Mouse (Mus musculus): Measurements from ENCODE around the gene Unk. TPM values are rescaled to one million over a fixed set of nuclear protein-coding genes. Genes with fewer than 3 reads are reported as not detected.
A peak's percentile ranks its signal among the peaks of the same experiment; 100 is the strongest.
"Not testable (repeated sequence)": the region's sequence is repeated elsewhere in the genome, so short reads cannot be mapped to it uniquely, and the experiment has no call there.

Gene Unk
- total RNA-seq, 2 experiments from 2014 or later = 18.9 to 27.0 TPM

DNA sequence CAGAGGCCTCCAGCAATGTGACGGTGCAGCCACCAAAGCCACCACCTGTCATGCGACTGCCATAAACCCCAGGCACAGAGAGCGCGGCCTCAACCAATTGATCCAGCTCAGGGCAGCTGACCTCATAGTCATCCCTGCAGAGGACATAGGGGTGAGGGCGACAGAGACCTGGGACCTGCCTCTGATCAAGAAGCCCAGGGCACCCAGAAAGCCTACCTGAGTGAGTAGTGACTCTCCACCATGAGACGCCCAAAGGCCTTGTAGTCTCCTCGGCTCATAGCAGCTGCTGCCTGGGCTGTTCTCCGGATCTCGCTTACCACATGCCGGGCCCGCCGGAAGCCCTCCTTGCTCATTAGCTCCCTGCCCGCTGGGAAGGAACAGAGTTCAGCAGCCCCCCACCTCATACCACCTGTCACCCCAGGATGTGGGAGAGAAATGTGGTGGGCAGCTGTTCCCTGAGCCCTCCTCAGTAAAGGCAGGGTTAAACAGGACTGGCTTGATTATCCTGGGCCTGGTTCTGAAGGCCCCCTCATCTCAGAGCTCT is 21.2 kb upstream of the Unk start:
- no peak for DNase-seq (ENCODE audit: low spot score in 2 of 2)
- intact Hi-C loops (cut with DNase I) = no loop called here

DNA sequence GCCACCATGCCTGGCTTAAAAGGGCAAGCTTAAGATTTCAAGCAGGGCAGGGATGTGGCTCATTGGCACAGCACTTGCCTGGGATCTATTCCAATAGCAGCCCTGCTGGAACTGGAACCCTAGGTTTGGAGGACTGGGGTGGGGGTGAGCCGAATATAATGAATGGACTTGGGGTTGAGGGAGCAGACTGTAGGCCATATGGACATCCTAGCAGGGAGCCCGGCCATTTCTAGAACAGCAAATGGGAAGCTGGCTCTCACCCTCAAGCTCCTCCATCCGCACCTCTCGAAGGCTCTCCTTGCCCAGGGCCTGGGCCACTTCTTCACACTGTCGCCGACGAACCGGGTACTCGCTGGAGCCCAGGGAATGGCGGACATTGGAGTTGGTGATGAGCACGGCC is 20.5 kb upstream of the Unk start:
- intact Hi-C loops (cut with DNase I) = no loop called here
- no peak for DNase-seq (ENCODE audit: low spot score in 2 of 2)

DNA sequence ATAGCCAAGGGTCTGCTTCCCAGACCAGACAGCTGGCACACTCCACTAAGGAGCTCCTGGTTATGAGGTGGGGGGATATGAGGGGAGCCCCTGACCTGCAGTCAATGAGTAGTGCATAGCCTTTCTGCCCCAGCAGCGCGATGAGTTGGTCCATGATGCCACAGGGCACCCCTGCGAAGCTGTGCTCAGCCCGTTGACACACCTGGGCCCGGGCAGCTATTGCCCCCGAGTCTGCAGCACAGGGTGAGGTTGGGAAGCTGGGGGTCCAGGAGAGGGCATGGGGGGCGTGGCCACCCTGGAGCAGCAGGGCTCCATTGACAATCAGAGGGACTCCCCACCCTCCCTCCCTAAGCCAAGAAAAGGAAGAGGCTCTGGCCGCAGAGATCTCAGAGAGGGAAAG is 20.0 kb upstream of the Unk start:
- no peak for DNase-seq (ENCODE audit: low spot score in 2 of 2)
- intact Hi-C loops (cut with DNase I) = no loop called here

DNA sequence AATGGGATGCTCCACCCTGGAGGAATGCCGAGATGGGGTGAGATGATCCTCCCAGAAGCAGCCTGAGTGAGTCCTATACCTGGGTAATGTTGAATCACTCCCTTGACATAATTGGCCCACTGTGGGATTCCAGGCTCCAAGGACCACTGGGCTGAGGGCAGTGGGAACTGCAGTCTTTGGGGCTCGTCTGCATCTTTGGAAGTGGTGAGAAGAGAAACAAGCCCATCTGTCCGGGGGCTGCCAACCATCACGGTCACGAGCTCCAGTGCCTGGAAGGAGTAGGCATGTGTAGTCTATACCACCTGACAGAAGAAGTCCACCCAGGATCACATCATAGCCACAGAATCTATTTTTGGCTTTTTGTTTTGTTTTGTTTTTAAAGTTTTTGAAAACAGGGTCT is 19.2 kb upstream of the Unk start:
- intact Hi-C loops (cut with DNase I) = no loop called here
- no peak for DNase-seq (ENCODE audit: low spot score in 2 of 2)

DNA sequence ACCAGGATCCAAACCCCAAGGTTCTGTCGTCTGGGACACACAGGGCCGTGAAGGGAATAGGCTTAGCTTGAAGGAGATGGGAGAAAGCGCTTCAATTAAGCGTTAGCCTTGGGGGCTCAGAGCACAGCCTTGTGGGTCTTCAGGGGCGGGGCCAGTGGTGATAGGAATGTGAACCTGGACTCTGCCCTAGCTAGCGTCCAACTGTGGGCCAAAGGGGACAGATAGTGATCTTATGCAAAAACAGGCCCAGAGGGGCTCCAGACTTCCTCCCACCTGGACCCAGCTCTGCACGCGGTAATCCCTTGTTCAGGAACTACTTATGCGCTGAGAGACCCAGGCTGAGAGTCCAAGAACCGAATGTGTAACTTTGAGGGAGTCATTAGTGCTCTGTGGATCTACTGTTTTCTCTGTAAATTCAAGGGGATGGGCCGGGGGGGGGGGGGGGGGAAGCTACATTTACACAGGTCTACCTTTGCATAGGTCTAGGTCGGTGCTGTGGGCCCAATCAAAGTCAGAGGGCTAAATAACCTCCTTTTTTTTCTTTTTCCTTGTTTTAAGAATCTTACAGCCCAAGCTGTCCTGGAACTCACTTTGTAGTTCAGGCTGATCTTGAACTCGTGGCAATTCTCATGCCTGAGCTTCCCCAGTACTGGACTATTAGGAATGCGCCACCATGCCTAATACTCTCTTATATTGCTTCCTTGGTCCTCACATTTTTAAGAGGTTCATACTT is 18.4 kb upstream of the Unk start:
- DNase-seq (ENCODE audit: low spot score in 2 of 2) = no peak
- intact Hi-C loops (cut with DNase I) = no loop called here

DNA sequence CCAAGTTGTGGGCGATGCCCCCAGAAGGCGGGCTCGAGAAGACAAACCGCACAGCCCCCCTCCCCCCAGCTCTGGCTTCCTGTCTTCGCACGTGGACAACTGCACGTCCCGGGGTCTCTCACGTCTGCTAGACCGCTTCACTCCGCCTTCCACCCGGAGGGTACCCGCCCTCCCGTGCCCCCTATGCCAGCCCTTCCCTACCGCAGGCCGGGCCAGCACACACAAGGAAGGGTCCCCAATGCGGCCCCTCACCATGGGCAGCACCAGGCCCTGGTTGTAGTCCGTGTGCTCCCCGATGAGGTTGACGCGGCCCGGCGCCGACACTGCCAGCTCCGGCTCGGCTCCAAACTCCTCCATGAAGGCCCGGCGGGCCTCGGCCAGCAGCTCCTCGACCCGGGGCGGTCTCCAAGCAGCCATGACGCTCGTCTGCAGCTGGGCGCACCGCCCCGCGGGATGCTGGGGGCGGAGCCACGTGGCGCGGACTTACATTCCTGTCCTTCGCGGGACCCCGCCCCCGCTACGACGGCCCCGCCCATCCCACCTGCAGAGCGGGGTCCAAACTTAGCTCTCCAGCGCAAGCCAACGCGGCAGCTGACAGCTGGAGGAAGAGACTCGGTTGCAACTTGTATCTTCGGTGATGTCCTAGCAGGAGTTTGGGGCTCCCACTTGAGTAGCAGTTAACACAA is 17.7 kb upstream of the Unk start, which contains the start of gene Galk1:
Galk1 (minus strand) TSS at position 458 of the 686 bp plus-strand sequence.
- peak; percentile 78 to 84 for DNase-seq (ENCODE audit: low spot score in 2 of 2)
- intact Hi-C loops (cut with DNase I) = no loop called here

DNA sequence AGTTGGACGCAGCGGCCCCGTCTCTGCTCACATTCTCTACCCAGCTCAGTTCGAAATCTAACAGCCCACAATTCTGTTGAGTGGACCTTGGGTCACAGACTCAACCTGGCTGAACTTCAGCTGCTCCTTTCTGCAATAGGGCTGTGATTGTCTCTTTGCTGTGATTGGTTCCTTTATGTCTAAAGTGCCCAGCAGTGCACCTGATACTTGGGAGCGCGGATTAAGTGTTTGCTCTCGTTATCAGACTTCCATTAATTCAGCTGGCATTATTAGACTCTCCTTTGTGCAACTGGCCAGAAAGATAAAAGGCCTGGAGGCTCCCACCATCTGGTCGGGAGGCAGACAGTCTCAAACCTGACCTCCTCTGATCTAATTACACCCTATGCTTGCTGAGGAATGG is 15.3 kb upstream of the Unk start:
- intact Hi-C loops (cut with DNase I) = no loop called here
- no peak for DNase-seq (ENCODE audit: low spot score in 2 of 2)

DNA sequence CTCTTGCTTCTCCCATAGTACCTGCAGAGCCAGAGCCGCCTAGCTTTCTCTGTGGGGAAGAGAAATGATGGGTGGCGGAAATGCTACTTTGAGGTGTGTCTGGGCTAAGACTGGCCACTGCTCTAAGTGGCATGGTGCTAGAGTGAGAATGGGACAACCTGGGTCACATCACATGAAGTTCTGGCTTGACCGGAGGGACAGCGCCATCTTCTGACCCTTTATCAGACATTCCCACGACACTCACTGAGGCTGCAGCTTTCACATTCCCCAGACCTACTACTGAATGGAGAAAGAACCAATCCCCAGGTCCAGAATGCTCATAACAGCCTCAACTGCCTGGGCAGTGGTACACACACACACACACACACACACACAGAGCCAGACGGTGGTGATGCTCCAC is 12.0 kb upstream of the Unk start:
- intact Hi-C loops (cut with DNase I) = no loop called here
- DNase-seq (ENCODE audit: low spot score in 2 of 2) = no peak

DNA sequence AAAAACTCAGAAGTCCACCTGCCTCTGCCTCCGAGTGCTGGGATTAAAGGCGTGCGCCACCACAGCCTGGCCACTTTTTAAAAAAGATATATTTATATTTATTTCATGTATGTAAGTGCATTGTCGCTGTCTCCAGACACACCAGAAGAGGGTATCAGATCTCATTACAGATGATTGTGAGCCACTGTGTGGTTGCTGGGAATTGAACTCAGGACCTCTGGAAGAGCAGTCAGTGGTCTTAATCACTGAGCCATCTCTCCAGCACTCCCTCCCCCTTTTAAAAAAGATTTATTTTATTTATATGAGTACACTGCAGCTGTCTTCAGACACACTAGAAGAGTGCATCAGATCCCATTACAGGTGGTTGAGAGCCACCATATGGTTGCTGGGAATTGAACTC is 11.3 kb upstream of the Unk start:
- DNase-seq (ENCODE audit: low spot score in 2 of 2); intact Hi-C loops (cut with DNase I): not testable (repeated sequence)

DNA sequence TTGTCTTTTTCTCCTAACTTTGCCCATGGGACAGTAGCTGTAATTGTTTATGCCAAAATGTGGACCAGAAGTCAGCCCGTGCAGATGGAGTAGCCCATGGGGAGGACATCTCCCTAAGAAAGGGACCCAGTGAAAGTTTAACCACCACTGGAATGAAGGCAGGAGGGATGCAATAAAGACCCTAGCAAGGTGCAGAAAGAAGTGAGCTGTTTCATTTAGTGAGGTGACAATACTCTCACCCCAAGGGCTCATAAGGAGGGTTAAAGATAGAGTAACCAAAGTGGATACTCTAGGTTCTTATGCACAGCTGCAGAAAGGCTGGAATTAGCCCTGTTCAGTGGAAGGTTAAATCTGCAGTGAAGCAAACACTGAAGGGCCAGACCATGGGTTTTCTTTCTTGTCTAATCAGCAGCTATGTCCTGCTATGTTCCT is 10.7 kb upstream of the Unk start:
- DNase-seq (ENCODE audit: low spot score in 2 of 2) = no peak
- intact Hi-C loops (cut with DNase I) = no loop called here

DNA sequence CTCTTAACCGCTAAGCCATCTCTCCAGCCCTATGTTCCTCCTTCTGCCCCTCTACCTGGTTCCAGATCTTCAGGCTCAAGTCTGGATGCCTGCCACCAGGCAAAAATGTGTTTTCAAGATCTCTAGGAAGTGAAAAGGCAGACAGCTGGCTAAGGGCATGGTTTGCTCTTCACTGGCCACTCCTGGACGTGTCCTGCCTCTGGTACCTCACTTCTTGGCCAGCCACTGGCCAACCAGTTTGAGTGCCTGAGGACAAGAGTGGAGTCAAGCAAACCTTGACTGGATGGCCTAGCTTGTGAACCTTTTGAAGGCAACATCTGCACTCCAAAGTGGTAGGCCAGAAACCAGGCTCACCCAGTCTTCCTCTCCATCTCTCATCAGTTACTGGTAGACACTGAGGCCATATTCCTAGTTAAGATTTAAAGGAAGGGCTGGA is 10.1 kb upstream of the Unk start:
- intact Hi-C loops (cut with DNase I) = no loop called here
- DNase-seq (ENCODE audit: low spot score in 2 of 2) = no peak

DNA sequence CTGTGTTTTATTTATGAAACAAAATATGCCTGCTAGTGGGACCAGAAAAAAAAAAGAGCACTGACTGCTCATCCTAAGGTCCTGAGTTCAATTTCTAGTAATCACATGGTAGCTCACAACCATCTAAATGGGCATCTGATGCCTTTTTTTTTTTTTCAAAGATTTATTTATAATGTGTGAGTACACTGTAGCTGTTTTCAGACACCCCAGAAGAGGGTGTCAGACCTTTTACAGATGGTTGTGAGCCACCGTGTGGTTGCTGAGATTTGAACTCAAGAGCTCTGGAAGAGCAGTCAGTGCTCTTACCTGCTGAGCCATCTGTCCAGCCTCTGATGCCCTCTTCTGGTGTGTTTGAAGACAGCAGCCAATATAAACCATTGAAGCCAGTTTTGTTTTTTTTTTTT is 9.6 kb upstream of the Unk start:
- no peak for DNase-seq (ENCODE audit: low spot score in 2 of 2)
- intact Hi-C loops (cut with DNase I) = no loop called here

DNA sequence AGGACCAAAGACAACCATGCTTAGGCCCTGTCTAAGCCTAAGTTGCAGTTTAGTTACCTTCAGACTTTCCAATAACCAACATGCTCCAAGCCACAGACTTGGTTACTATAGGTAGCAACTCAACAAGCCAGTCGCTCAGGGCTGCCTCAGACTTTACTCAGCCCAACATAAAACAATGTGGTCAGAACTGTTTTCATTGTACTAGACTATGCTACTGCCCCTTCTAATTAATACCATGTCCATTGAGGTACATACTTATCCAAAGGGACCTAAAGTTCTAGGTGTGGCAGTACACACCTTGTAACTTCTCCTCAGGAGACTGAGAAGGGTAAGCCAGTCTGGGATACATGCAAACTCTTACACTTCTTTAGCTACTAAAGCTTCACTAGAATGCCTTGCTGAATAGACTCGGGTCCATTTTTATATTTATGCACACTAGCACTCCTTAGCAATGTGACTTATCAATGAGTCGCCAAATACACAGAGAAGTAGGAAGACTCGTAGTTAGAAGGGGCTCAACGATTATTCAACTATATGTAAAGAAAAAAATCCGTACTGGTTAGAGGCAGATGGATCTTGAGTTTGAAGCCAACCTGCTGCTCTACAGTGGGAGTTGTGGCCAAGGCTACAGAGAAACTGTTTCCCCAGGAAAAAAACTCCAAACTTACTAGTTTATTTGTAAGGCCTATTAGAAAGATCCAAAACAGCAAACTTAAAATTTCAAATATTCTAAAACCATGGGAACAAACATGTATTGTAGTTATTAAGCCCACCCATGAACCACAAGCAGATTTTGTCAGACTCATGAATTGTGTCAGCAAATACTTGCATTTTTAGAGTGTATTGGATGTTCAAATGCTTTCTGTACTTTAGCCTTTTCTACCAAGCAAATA is 8.5 kb upstream of the Unk start:
- intact Hi-C loops (cut with DNase I) = no loop called here
- DNase-seq (ENCODE audit: low spot score in 2 of 2) = no peak

DNA sequence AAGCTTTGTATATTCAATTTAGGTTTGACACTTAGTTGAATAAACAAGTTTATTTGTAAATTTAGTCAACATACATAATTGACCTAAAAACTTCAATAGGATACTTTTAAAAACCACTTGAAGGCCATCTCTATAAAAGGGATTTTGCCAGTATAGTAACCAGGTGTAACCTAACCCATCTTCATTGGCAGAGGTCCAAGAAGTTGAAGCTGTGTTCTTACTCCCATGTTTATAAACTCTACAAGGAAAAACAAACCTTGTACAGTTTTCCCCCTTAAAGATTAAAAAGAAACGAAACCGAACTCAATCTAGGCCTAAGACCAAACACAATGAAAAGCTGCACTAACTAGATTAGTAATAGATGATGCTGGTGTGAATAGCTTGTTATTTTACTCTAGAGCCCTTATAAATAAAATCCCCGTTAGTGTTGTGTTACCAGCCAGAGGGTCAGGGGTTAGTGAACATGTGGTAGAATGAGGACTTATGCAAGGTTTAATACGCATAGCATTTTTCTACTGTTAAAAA is 7.8 kb upstream of the Unk start:
- DNase-seq (ENCODE audit: low spot score in 2 of 2) = no peak
- intact Hi-C loops (cut with DNase I) = no loop called here

DNA sequence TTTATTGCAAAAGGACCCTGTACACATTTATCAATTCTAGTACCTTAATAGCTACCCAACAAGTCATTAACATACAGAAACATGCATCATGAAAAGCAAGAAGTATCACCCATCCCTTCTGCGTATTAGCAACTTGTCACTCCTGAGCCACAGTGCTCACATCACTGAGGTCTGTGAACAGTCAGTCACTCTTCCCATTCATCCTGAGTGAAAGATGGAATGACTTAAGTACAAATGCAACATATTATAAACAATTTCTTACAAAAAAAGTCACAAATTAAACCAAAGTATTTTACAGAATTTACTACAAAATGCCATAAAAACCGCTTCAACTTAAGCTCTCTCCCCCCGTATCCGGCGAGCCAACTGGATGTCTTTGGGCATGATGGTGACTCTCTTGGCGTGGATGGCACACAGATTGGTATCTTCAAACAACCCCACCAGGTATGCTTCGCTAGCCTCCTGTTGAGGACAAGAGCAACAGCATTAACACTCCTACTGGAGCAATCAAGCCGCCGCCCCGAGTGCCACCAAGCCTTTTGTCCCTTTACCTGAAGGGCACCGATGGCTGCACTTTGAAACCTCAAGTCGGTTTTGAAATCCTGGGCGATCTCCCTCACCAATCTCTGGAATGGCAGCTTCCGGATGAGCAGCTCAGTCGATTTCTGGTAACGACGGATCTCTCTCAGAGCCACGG is 6.9 kb upstream of the Unk start:
- intact Hi-C loops (cut with DNase I) = not testable (repeated sequence)

DNA sequence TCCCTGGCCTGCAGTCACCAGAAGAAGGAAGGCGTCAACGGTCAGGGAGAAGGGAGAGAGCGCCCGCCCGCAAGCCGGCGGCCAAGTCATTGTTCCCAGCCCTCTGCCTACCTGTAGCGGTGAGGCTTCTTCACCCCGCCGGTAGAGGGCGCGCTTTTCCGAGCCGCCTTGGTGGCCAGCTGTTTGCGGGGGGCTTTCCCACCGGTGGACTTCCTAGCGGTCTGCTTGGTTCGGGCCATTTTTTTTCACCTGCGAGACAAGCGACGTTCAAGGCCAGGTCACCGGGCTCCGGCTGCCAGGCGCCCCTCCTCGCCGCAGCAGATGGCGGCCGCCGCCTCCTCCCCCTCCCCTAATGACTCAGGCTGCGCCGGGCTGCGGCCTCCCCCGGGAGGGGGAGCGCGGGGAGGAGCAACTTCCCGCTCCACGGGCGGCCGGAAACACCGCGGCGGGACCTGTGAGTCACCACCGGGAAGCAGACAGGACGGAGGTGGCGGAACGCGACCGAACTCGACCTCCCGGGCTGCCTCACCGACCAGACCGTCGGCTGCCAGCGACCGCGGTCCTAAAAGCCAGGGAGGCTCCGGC is 6.3 kb upstream of the Unk start:
- DNase-seq (ENCODE audit: low spot score in 2 of 2) = peak; percentile 80 to 81
- intact Hi-C loops (cut with DNase I) = no loop called here

More for the DNA sequence above, 6.9 kb upstream of the Unk start:
- not testable (repeated sequence) for DNase-seq (ENCODE audit: low spot score in 2 of 2)

DNA sequence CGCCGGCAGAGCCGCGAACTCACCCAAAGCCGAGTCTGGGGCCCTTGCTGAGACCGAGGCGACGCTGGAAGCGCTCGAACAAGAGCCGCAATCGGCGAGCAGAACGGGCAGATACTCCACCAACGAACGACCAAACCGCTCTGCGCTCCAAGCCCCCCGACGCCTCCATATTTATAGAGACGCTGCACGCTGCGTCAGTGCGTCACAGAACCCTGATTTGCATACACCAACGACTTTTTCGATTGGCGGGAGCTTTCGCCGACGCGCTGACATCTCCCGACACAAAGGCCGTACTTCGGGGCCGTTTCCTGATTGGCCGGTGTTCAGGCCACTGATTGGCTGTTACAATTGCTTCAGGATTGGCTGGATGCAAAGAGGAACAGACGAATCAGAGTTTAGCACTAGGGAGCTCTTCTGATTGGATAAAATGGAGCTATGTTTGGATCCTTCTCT is 5.7 kb upstream of the Unk start:
- intact Hi-C loops (cut with DNase I) = no loop called here
- DNase-seq (ENCODE audit: low spot score in 2 of 2) = peak; percentile 94 to 95

DNA sequence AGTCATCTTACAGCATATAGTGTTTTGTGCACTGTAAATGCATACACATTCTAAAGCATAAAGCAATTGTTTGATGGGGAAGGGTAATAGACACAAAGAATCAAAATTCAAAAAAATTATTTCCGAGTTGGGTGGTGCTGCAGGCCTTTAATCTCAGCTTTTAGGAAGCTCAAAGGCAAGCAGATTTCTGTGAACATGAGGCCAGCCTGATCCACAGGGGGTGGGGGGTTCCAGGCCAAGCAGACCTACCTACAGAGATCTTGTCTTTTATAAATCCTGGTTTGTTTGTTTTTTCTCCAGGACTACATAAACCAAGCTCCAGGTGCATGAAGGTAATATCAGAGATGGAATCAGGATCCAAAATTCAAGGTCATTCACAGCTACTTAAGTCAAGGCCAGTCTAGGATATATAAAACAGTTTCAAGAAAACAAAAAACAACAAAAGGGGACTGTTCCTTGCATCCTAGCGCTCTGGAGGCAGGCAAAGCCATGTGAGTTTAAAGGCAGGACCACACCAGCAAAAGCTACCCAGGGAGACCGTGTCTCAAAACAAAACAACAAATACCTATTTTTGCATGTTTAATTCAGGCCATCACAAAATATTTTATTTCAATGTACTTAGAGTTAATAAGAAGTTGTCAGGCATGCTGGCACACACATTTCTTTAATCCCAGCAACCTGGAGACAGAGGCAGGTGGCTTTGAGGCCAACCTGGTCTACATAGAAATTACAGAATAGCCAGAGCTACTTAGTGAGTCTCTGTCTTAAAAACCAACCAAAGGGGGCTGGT is 4.9 kb upstream of the Unk start:
- DNase-seq (ENCODE audit: low spot score in 2 of 2) = no peak
- intact Hi-C loops (cut with DNase I) = no loop called here
